In genomic region chr2:56820551-56820950, GRCm38 (mm10) we compare ENCODE assay signal across 20 mouse cellular contexts.
A peak's percentile ranks its signal among the peaks of the same experiment; 100 is the strongest.
DNase-seq lines count a peak whose midpoint lies in the region; ATAC-seq lines count a peak whose summit lies in the region.
"Had no signal": no experiment of that assay in that cellular context is flagged by ENCODE, and none has a peak within 500 bp of the region (broad histone marks: within the 10 kb centered on the region; RNA-seq: fewer than 3 reads in every experiment).

No protein-coding gene starts in this region.

- no peaks in the 10 kb centered on the region for H3K4me1 ChIP-seq in heart, embryonic 11.5 days (ENCODE audit: control insufficient read depth, insufficient read depth, low read length)
- H3K4me1 ChIP-seq: embryonic facial prominence, embryonic 13.5 days; forebrain, embryonic 13.5 days; forebrain, embryonic 15.5 days had no signal

- no peak overlapping the region for H3K4me3 ChIP-seq in heart, embryonic 11.5 days (ENCODE audit: low read depth, low read length)
- H3K4me3 ChIP-seq: embryonic facial prominence, embryonic 13.5 days; forebrain, embryonic 13.5 days; forebrain, embryonic 15.5 days had no signal

- no peaks in the 10 kb centered on the region for H3K27me3 ChIP-seq in heart, embryonic 11.5 days (ENCODE audit: control insufficient read depth, insufficient read depth, low read length)
- H3K27me3 ChIP-seq: embryonic facial prominence, embryonic 13.5 days; forebrain, embryonic 13.5 days; forebrain, embryonic 15.5 days had no signal

- DNase-seq in heart, adult 11 months: peak; percentile 73
- DNase-seq in Muller cell, postnatal 12 days (ENCODE audit: inconsistent ontology term): peak; percentile 33
- DNase-seq in retina, embryonic 14.5 days (ENCODE audit: low spot score): peak; percentile 13
- DNase-seq in left cerebral cortex, adult 9 months (ENCODE audit: low spot score in 2 of 2): no peak
- no peak for DNase-seq in right cerebral cortex, postnatal 14 days
- DNase-seq: adrenal gland, adult 8-10 months; adrenal gland, postnatal 14 days; adrenal gland, postnatal 36 days; cerebellum, adult 11-12 months; cerebellum, adult 2 months; cerebellum, adult 9-10 months; cerebellum, postnatal 10 days; cerebellum, postnatal 25 days; forebrain, postnatal 0 days had no signal

- no peaks in the 10 kb centered on the region for H3K9me3 ChIP-seq in heart, embryonic 11.5 days (replicated peaks; ENCODE audit: control insufficient read depth, low read length)
- H3K9me3 ChIP-seq: embryonic facial prominence, embryonic 13.5 days; forebrain, embryonic 13.5 days; forebrain, embryonic 15.5 days had no signal

- no peak overlapping the region for H3K27ac ChIP-seq in heart, embryonic 11.5 days (ENCODE audit: low read depth, low read length)
- H3K27ac ChIP-seq: embryonic facial prominence, embryonic 13.5 days; forebrain, embryonic 13.5 days; forebrain, embryonic 15.5 days had no signal

- H3K4me2 ChIP-seq in heart, embryonic 11.5 days: no peak overlapping the region
- H3K4me2 ChIP-seq: embryonic facial prominence, embryonic 13.5 days; forebrain, embryonic 13.5 days; forebrain, embryonic 15.5 days had no signal

- H3K9ac ChIP-seq in heart, embryonic 11.5 days (ENCODE audit: low read depth, low read length): no peak overlapping the region
- H3K9ac ChIP-seq: embryonic facial prominence, embryonic 13.5 days; forebrain, embryonic 13.5 days; forebrain, embryonic 15.5 days; forebrain, postnatal 0 days had no signal

- no peaks in the 10 kb centered on the region for H3K36me3 ChIP-seq in heart, embryonic 11.5 days (ENCODE audit: control insufficient read depth, insufficient read depth, low read length)
- H3K36me3 ChIP-seq: embryonic facial prominence, embryonic 13.5 days; forebrain, embryonic 15.5 days had no signal

- WGBS in heart, embryonic 11.5 days (ENCODE audit: insufficient replicate concordance): 73% methylated on average over 4 of the region's 4 CpGs

- no peak for ATAC-seq in heart, embryonic 11.5 days (replicated peaks; ENCODE audit: insufficient number of reproducible peaks, low FRiP score, low TSS enrichment)
- ATAC-seq: activated CD4-positive, CD25-positive, alpha-beta regulatory T cell, adult 4 months; forebrain, embryonic 13.5 days; forebrain, embryonic 15.5 days; forebrain, postnatal 0 days; Patski had no signal

Comparison
In these comparisons a context has a peak if more than half of its experiments do, and no peak if none do; other contexts are left out.
1. DNase-seq: peak in heart, adult 11 months (single experiment), Muller cell, postnatal 12 days (single experiment) and retina, embryonic 14.5 days (single experiment); none in left cerebral cortex, adult 9 months (0 of 2) and right cerebral cortex, postnatal 14 days (single experiment).